Mouse (Mus musculus): ENCODE data around the gene Adipor1.
"Not testable (repeated sequence)": the region's sequence is repeated elsewhere in the genome, so short reads cannot be mapped to it uniquely, and the experiment has no call there.

Gene Adipor1

GRCm38 (mm10) chr1:134419176-134419575 is 4.0 kb downstream of the Adipor1 start:
- peak; percentile 72 for DNase-seq (ENCODE audit: low read depth, low spot score)

GRCm38 (mm10) chr1:134419751-134420458 is 4.7 kb downstream of the Adipor1 start:
- DNase-seq (ENCODE audit: low read depth, low spot score), result no peak

- DNase-seq (ENCODE audit: low read depth, low spot score), result peak; percentile 61
Observed at GRCm38 (mm10) chr1:134423911-134424310, 8.7 kb downstream of the Adipor1 start.

GRCm38 (mm10) chr1:134426289-134426688 is 11.1 kb downstream of the Adipor1 start:
- no peak for DNase-seq (ENCODE audit: low read depth, low spot score)

GRCm38 (mm10) chr1:134433002-134433401 is 17.8 kb downstream of the Adipor1 start:
- peak; percentile 74 for DNase-seq (ENCODE audit: low read depth, low spot score)

- DNase-seq (ENCODE audit: low read depth, low spot score), result peak; percentile 39
Observed at GRCm38 (mm10) chr1:134433473-134433872, 18.3 kb downstream of the Adipor1 start.

GRCm38 (mm10) chr1:134435414-134435813 is 20.2 kb downstream of the Adipor1 start:
- peak; percentile 94 for DNase-seq (ENCODE audit: low read depth, low spot score)

- DNase-seq (ENCODE audit: low read depth, low spot score), result no peak
Observed at GRCm38 (mm10) chr1:134440437-134440836, 25.3 kb downstream of the Adipor1 start.

GRCm38 (mm10) chr1:134441737-134442136 is 26.6 kb downstream of the Adipor1 start:
- not testable (repeated sequence) for DNase-seq (ENCODE audit: low read depth, low spot score)

GRCm38 (mm10) chr1:134442394-134442793 is 27.2 kb downstream of the Adipor1 start:
- no peak for DNase-seq (ENCODE audit: low read depth, low spot score)

- DNase-seq (ENCODE audit: low read depth, low spot score), result not testable (repeated sequence)
Observed at GRCm38 (mm10) chr1:134443288-134443687, 28.1 kb downstream of the Adipor1 start.

- DNase-seq (ENCODE audit: low read depth, low spot score), result no peak
Observed at GRCm38 (mm10) chr1:134445418-134445817, 30.2 kb downstream of the Adipor1 start.

- DNase-seq (ENCODE audit: low read depth, low spot score), result not testable (repeated sequence)
Observed at GRCm38 (mm10) chr1:134448537-134448936, 33.4 kb downstream of the Adipor1 start.

- DNase-seq (ENCODE audit: low read depth, low spot score), result no peak
Observed at GRCm38 (mm10) chr1:134450201-134450600, 35.0 kb downstream of the Adipor1 start.

GRCm38 (mm10) chr1:134450986-134451385 is 35.8 kb downstream of the Adipor1 start:
- peak; percentile 39 for DNase-seq (ENCODE audit: low read depth, low spot score)

- DNase-seq (ENCODE audit: low read depth, low spot score), result peak; percentile 92
Observed at GRCm38 (mm10) chr1:134454904-134455824, 40.0 kb downstream of the Adipor1 start, which contains the start of gene Klhl12. Gene Klhl12, plus strand, starts transcription at chr1:134455531.

GRCm38 (mm10) chr1:134456060-134456459 is 40.9 kb downstream of the Adipor1 start:
- DNase-seq (ENCODE audit: low read depth, low spot score), result no peak

GRCm38 (mm10) chr1:134458139-134458727 is 43.1 kb downstream of the Adipor1 start:
- DNase-seq (ENCODE audit: low read depth, low spot score), result peak; percentile 38

GRCm38 (mm10) chr1:134460294-134461284 is 45.4 kb downstream of the Adipor1 start:
- no peak for DNase-seq (ENCODE audit: low read depth, low spot score)

Data from R1 (cell line).